Mouse (Mus musculus): ENCODE results near the gene Samhd1.

DNA sequence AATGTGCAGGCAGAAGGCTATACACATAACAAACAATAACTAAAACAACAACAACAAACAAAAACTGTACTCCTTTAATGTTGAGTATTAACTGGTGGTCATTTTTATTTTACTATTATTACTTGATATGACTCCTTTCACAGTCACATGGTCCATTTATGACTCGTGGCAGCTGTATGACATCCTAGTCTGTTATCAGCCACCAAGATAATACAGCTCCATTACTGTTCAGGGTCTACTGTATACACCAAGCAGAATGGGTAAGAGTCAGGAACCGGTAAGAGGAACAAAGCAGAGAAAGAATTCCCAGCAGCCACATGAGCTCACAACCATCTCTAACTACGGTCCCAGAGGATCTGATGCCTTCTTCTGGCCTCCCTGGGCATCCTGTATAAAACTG lies 9.8 kb downstream of the Samhd1 start:
- TF ChIP-seq POLR2A (IDR thresholded peaks at IDR 0.05; ENCODE audit: insufficient read depth, low read length) (no peak), CTCF (IDR thresholded peaks at IDR 0.05; ENCODE audit: low read depth, low read length) (no peak)
